Mouse (Mus musculus) layer of hippocampus, adult 11-12 months (tissue): Measurements from ENCODE around the gene Ogfod2.

Experiments
- DNase-seq: peaks from one replicate; pipeline ENCODE4 v3.0.0; 2022; ENCODE audit warnings: low spot score

The Ogfod2 gene

GRCm38 (mm10) chr5:124111742-124112497 lies at the start of gene Ogfod2:
Gene Ogfod2, plus strand, starts transcription at chr5:124112297.
- DNase-seq = peak; percentile 94

- DNase-seq = no peak
These were observed 42.4 kb upstream of the Ogfod2 start for GRCm38 (mm10) chr5:124069657-124070056.

- no peak for DNase-seq
These were observed 38.4 kb upstream of the Ogfod2 start for GRCm38 (mm10) chr5:124073682-124074081.

GRCm38 (mm10) chr5:124074845-124075307 lies 37.2 kb upstream of the Ogfod2 start:
- DNase-seq = no peak

GRCm38 (mm10) chr5:124075716-124076115 lies 36.4 kb upstream of the Ogfod2 start:
- DNase-seq = no peak

- DNase-seq = no peak
These were observed 35.5 kb upstream of the Ogfod2 start for GRCm38 (mm10) chr5:124076559-124076958.

- no peak for DNase-seq
These were observed 34.9 kb upstream of the Ogfod2 start for GRCm38 (mm10) chr5:124077241-124077640.

- no peak for DNase-seq
These were observed 34.1 kb upstream of the Ogfod2 start for GRCm38 (mm10) chr5:124077856-124078460.

- DNase-seq = peak; percentile 78
These were observed 33.2 kb upstream of the Ogfod2 start for GRCm38 (mm10) chr5:124078794-124079416.

GRCm38 (mm10) chr5:124079880-124080279 lies 32.2 kb upstream of the Ogfod2 start:
- no peak for DNase-seq

- DNase-seq = no peak
These were observed 29.6 kb upstream of the Ogfod2 start for GRCm38 (mm10) chr5:124082447-124082846.

- no peak for DNase-seq
These were observed 29.0 kb upstream of the Ogfod2 start for GRCm38 (mm10) chr5:124082941-124083688.

- no peak for DNase-seq
These were observed 28.1 kb upstream of the Ogfod2 start for GRCm38 (mm10) chr5:124083850-124084587.

- DNase-seq = peak; percentile 84
These were observed 27.4 kb upstream of the Ogfod2 start for GRCm38 (mm10) chr5:124084588-124085173.

GRCm38 (mm10) chr5:124085513-124085912 lies 26.6 kb upstream of the Ogfod2 start:
- DNase-seq = no peak

- no peak for DNase-seq
These were observed 25.2 kb upstream of the Ogfod2 start for GRCm38 (mm10) chr5:124086876-124087275.

GRCm38 (mm10) chr5:124089868-124090267 lies 22.2 kb upstream of the Ogfod2 start:
- no peak for DNase-seq

GRCm38 (mm10) chr5:124091951-124092406 lies 20.1 kb upstream of the Ogfod2 start:
- DNase-seq = no peak

GRCm38 (mm10) chr5:124093120-124093794 lies 18.8 kb upstream of the Ogfod2 start:
- DNase-seq = peak; percentile 74

- no peak for DNase-seq
These were observed 18.1 kb upstream of the Ogfod2 start for GRCm38 (mm10) chr5:124093852-124094604.
